Mouse (Mus musculus): ENCODE data around the gene Gnaq. TPM values are rescaled to one million over a fixed set of nuclear protein-coding genes. Genes with fewer than 3 reads are reported as not detected.

Gene Gnaq
- total RNA-seq, 2 experiments from 2014 or later, result 47.2 to 53.6 TPM

DNA sequence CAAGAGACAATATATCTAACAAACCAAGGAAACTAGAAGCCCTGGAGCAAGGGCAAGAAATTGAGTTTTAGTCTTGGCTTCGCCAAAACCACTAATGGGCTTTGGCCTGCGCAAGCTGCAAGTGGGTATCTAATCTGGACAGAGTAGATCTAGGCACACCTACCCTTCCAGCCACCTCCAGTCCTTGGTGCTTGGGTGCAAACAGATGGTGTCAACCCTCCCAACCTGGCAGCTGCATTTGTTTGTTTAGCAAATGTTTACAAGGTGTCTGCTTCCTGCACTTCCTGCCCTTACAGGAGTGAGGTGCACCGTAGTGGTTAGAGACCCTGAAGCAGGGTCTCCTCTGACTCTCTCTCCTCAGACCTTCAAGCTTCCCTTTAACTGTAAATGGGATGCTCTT, 225.5 kb downstream of the Gnaq start:
- no peak for DNase-seq (ENCODE audit: low spot score in 2 of 2)

DNA sequence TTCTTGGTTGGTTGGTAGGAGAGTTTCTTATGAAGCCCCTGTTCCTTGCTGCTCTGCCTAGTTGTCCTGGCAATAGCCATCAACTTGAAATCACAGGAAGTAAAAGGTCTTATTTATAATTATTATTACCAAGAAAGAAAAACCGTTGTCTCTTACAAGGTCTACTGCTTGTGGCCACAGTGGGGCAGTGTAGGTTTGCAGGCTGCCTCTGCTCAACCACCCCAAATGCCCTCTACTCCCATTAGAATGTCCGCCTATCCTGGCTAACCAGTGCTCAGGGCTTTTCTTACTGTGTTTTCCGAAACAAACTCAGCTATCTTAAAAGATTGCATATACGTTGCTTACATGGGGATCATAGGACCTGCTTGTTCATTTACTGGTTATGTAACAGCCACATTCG, 226.3 kb downstream of the Gnaq start:
- peak; percentile 29 to 42 for DNase-seq (ENCODE audit: low spot score in 2 of 2)

DNA sequence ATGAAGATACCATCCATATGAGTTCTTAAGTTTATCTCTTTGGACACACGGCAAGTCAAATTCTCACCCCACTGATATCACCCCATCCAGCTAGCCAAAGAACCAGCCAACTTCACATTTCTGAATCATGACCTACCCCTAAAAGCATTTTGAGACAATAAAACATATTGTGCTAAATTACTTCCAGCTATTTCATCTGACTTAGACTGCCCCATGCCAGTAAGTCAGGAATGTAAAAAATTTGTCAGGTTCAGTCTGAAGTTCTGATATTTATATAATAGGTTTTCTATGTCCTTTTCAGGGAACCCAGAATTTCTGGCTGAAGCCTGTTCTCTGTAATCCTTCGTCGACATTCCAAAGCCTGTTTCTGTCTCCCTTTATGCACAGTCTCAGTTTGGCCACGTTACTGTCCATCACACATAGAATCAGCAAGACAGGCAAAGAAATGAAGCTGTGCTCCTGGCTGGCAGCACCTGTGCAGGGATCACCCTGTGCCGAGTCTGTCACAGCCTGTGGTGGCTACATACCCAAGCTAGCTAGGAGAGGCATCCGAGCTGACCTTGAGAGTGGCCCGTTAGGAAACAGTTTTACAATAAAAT, 233.9 kb downstream of the Gnaq start:
- DNase-seq (ENCODE audit: low spot score in 2 of 2), result no peak

DNA sequence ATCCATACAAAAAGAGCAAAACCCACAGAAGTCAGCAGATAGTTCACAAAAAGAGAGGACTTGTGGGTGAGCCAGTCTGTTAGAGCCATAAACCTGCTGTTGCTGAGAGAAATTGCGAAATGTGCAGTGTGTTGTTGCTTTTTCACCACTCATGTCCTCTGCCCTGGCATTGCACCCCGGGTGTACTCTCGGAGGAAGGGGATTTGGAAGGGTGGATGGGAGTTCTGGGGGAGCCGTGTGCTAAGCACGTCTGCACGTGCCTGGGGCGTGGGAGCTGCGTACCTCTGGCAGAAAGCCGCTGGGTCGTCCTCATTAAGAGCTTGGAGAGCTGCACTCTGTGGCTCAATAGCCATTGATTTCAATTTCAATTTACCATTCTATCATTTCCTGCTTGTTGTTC, 234.6 kb downstream of the Gnaq start:
- DNase-seq (ENCODE audit: low spot score in 2 of 2), result no peak

DNA sequence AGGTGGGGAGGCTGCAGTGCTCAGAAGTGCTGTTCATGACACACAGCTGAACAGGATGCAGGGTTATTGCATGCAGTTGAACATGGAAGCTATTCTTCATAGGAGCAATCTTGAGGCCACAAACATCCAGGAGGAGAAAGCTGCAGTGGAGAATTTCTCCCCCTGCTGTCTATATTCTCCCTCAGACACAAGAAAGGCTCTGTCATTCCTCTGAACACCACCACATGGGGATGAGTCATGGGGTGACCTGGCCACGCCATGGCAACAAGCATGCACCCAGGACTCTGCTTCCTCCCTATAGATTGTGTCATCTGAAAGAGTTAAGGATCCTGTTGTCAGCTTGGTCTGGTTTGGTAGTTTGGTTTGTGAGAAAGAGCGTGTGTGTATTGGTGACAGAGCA, 239.0 kb downstream of the Gnaq start:
- no peak for DNase-seq (ENCODE audit: low spot score in 2 of 2)

DNA sequence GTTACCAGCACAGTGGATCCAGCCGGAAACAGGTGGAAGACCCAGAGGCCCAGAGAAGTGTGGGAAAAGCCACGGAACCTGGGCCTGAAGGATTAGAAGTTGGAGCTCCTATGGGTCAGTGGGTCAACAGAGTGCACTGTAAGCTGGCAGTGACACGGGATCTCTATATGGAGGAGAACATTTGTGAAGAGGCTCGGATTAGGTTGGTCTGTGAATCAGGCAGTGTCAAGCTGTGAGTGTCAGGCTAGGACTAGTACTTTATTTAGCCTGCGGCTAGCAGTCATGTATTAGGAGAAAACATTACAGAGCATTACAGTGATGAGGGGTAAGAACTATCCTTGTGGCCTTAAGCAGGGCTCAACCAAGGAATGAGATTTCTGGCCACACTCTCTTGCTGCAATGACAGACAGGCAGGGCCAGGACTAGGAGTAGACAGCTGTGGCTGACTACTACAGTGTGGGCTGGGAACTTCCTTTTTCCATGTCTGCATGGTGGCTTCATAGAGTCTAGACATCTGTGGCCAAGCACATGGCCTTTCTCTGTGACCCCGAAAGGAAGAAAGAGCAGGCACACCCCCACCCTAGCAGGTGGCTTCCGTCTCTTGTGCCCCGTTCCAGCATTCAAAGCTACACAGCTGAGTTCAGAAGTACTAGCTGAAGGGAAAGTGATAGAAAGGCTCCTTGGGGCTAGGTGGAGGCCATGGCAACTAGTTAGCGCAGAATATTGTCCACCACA, 240.3 kb downstream of the Gnaq start:
- DNase-seq (ENCODE audit: low spot score in 2 of 2), result no peak

DNA sequence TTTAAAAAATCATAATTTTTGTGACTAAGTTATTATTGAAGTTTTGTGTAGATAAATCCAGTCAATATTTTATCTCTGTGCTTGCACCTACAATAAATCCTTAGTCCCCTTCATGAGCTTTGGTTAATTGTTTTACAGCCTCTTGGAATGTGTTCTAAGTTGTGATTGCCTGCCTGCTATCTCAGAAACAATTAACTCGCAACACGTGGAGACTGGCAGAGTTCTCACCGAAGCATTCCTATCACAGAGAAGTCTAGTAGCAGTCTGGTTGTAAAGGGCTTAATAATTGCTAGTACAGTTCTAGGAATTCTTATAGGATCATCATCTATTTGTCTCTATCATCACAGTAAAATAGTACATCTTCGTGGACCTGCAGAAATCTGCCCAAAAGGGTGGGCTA, 243.2 kb downstream of the Gnaq start:
- no peak for DNase-seq (ENCODE audit: low spot score in 2 of 2)

DNA sequence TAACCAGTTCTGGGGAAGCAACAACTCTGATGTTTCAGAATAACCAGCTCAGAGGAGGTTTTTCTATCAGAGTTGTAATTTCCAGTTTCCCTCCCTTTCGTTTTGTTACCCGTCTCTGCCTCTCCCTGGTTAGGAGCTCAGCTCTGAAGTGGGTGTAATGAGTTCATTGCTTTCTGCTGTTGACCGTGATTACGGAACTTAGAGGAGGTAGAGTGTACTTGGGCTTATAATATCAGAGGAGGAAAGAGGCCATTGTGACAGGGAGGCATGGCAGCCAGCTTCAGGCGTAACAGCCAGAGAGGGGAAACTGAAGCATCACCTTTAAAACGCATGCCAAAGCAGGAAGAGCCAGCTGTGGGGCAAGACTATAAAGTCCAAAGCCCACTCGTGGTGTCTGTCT, 245.9 kb downstream of the Gnaq start:
- no peak for DNase-seq (ENCODE audit: low spot score in 2 of 2)

DNA sequence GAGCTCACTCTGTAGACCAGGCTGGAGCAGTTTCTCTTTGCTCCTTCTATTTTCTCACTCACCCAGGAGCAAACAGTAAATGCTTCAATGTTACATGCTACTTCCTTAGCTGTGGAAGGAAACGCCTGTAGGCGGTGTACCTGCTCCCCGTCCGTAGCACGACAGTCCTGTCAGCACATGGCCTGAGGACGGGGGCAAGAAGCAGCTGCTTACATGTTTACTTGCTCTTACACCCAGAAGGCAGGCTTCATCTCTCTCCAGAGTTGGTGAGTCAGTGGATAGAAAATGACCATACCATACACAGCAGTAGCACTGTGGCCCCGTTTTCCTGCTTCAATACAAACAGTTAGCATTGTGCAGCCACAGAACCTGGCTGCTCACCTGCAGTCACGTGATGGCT, 247.1 kb downstream of the Gnaq start:
- DNase-seq (ENCODE audit: low spot score in 2 of 2), result no peak

DNA sequence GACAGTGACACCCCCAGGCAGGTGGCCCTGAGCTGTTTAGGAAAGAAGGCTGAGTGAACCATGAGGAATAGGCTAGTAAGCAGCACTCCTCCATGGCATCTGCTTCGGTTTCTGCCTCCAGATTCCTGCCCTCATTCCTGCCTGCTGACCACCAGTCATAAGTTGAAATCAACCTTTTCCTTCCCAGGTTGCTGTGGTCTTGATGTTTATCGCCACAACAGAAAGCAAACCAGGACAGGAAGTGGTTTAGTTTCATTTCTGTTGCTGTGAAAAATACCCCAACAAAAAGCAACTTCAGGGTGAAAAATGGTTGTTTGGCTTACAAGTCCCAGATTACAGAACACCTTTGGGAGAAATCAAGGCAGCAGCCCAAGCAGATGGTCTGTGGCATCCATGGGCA, 249.8 kb downstream of the Gnaq start:
- DNase-seq (ENCODE audit: low spot score in 2 of 2), result no peak

DNA sequence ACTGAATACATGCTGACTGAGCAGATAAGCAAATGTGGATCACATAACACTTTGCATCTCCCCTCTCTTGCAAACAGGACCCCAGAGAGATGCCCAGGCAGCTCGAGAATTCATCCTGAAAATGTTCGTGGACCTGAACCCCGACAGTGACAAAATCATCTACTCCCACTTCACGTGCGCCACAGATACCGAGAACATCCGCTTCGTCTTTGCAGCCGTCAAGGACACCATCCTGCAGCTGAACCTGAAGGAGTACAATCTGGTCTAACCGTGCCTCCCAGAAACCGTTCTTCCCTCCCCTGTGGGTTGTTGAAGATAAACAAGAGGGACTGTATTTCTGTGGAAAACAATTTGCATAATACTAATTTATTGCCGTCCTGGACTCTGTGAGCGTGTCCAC, 250.5 kb downstream of the Gnaq start:
- no peak for DNase-seq (ENCODE audit: low spot score in 2 of 2)

DNA sequence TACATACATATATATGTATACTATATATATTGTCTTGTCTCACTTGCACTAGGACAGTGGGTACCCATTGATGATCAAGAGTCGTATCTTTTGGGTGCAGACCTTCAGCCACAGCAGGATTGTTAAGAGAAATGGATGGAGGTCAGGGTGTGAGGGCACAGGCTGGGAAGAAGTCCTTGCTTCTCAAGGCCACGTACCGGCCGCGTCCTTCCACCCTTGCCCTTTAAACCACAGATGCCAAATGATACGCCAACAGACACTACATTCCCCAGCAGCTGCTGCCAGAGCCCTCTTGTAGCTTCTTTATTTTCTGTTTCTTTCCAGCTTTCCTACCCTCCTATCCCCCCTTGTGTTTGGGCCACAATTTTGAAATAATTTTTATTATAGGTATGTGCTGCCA, 251.5 kb downstream of the Gnaq start:
- DNase-seq (ENCODE audit: low spot score in 2 of 2), result peak in 1 of 2 experiments; percentile 23

DNA sequence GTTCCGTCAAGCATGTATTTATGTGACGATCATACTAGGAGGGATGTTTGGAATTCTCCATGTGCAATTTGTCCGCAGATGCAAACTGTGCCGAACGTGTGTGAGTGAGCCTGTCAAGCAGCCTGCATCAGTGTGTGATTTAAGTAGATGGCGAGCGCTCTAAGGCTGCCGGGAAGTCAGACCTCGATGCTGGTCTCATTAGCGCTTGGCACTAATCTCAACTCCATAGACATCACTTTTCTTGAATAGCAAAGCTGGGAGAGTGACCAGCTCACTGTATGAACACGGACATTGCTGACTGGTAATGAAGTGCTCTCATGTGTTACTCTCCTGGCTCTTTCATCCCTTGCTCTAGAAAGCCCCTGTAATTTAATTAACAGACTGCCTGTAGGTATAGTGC, 252.3 kb downstream of the Gnaq start:
- DNase-seq (ENCODE audit: low spot score in 2 of 2), result no peak

DNA sequence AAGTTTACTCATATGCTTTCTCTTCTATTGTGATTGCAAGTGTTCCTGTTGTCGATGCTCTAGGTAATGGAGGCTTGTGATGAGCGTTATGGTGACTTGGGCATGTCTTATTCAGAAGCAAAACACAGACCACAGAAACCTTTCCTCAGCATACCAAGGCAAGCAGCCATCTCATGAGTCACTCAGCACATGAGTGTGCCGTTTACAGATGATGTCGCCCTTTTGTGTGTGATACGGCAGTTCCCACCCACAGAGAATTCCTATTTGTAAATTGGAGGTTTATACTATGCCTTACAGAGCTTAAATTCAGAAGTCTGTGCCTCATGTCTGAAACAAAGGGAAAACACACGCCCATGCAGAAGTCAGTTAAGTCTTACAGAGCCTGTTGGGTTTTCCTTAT, 253.9 kb downstream of the Gnaq start:
- no peak for DNase-seq (ENCODE audit: low spot score in 2 of 2)

DNA sequence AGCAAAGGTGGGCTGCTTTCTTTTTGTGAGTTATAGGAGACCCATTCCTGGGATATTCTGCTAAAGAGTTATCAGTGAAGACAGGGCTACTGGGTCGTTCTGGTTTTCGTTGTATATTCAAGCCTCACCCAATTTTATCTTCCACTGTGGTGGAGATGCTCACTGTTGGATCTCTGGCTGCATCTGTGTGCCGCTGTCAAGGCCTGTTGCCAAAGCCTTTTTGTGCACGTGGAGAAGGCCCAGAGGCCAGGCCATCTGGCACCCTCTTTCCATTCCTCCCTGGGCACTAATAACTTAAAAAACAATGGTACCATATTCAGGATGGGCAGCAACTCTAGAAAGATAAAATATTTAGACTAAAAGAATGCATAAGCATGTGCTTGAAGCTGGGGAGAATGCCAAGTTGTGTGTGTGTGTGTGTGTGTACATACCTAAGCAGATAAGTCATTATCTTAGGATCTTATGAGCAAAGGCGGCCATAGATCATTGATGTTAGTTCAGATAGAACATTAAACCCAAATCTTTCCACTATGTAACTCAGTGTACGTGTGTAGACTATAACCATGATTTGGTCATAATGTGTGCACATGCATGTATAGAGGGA, 257.7 kb downstream of the Gnaq start:
- DNase-seq (ENCODE audit: low spot score in 2 of 2), result no peak

DNA sequence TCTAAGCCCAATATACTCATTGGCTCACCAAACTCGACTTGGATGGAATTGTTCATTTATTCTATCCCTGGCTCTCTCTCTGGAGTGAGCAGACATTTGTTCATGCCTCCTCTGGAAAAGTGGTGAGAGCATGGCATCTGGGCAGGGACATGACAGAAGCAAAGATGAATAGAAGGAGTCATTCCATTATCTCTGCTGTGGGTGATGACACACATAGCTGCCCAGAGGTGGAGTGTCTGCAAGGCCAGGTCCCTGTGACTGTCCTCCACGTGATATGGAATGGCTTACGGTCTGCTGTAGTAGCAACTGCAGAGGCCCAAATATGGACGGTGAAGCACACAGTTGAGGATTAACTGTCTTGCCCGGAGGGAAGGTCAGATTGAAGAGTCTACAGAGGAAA, 261.8 kb downstream of the Gnaq start:
- no peak for DNase-seq (ENCODE audit: low spot score in 2 of 2)

DNA sequence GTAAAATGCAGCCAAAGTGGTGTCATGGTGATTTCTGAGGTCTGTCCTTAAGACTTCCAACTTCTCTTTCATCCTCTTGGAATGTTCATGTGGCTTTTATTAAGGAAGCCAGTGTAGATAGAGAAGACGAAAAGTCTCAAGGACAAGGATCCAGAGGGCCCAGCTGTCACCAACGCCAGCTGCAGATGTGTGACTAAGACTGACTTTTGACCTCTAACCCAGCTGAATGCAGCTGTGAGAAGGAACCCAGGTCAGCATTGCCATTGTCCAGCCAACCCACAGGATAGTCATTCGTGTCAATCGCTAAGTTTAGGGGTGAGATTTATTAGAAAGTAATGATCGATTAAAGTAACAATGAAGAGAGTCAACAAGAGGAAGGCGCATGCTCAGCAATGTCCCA, 270.5 kb downstream of the Gnaq start:
- no peak for DNase-seq (ENCODE audit: low spot score in 2 of 2)

DNA sequence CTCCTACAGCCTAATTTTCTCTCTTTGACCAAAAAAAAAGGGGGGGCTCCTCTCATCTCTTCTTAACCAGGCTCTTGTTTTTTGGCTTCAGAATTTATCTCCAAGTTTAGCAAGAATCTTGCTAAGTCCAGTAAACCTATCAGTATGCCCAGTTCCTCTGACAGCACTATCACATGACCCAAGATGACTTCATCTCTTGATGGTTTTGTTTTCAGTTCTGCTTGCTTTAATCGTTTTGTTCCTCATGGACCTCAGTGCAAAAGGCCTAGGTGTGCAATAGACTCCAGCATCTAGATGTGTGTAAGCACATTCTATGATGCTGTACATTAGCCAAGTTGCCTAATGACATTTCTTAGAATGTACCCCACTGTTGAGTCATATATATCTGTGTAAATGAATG, 275.1 kb downstream of the Gnaq start:
- DNase-seq (ENCODE audit: low spot score in 2 of 2), result no peak

DNA sequence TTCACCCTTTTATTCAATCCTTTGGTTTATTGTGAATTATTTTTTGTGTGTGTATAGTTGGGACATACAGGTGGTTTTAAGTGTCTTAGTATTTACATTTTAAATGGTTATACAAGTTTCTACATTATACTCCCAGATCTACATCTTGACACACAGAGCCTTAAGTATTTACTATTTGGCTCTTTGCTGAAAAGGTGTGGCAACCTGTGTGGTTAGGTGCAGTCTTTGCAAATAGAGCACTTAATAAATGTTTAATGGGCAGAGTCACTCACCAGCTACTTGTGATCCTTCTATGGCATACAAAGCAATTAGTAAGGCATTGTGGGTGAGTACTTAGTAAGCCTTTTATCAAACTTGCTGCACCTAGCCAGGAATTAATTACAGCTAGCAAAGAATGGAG, 278.7 kb downstream of the Gnaq start:
- DNase-seq (ENCODE audit: low spot score in 2 of 2), result no peak

DNA sequence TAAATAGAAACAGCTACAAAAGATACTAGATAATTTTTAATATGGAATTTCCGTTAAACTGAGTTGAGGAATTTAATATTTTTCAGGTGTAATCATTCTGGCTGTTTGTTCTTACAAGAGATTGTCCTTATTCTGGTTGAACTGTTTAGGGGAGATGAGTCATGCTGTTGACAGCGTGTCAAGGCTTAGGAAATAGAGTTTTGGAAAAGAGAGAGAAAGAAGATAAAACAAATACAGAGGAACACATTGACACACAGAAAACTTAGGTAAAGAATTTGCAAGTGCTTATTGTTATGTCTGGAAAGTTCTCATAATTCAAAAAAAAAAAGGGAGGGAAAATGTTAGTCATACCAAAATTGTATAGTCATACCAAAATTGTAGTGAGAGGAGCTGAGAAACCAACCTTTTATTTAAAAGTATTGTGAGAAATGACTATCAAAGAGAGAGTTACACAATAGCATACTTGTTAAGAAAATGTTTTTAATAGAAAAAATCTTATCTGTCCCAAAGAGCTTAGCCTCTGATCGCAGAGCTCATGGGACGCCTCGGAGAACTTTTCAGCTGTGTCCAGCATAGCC, 285.5 kb downstream of the Gnaq start:
- no peak for DNase-seq (ENCODE audit: low spot score in 2 of 2)

DNA sequence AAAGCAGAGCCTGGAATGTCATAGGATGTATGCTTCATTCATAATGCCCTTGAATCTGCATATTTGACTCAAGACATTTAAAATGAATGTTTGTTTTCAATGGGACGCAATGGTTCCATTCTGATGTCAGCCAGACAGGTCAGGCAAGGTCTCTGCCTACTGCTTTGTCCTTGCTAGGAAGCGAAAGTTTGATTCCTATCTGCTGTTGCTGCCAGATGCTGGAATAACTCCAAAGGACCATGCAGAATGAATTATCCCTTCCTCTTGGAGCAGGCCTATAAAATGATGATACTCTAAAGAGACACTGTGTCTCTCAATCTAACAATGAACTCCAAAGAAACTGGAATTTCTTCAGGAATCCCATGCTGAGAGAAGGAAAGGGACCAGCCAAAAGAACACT, 293.0 kb downstream of the Gnaq start:
- no peak for DNase-seq (ENCODE audit: low spot score in 2 of 2)

DNA sequence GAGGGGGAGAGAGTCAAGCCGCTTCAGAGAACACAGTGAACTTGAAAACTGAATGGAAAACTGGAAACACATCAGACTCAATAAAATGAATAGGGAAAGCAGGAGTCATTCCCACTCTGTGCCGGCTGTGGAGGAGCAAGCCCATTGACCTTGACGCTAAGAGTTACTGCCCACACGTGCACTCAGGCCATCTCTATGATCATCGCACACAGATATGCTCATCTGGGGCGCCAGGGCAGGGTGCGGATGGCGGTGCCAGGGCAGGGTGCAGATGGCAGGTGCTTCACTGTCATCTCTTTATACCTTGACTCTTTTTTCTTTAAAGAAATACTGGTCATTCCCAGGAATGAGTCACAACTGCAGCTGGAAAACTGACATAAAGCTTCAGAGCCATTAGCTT, 298.7 kb downstream of the Gnaq start:
- no peak for DNase-seq (ENCODE audit: low spot score in 2 of 2)

DNA sequence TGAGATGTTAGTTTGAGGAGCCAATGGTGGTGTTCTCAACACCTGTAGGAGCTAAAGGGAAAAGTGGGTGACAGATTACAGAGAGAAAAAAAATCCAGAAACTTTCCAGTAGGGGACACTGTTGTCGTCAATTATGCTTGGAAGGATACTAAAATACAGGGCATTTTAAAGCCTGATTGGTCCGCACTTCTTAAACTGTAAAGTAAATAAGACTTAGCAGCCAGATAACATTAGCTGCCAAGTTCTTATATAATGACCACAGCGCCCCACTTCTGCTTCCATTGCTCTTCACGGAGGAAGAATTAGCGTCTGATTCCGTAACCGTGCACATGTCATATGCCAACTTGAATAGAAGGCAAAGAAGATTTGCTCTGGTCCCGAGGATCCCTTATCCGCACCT, 302.2 kb downstream of the Gnaq start:
- DNase-seq (ENCODE audit: low spot score in 2 of 2), result no peak
